Mouse (Mus musculus) spleen, postnatal 4 days (tissue): ENCODE results near the gene Txndc12.

Source experiments
- DNase-seq, 2 experiments: peaks; one replicate each; pipeline ENCODE4 v3.0.0; 2022; ENCODE audit warnings: low spot score in 2 of 2

The Txndc12 gene

DNA sequence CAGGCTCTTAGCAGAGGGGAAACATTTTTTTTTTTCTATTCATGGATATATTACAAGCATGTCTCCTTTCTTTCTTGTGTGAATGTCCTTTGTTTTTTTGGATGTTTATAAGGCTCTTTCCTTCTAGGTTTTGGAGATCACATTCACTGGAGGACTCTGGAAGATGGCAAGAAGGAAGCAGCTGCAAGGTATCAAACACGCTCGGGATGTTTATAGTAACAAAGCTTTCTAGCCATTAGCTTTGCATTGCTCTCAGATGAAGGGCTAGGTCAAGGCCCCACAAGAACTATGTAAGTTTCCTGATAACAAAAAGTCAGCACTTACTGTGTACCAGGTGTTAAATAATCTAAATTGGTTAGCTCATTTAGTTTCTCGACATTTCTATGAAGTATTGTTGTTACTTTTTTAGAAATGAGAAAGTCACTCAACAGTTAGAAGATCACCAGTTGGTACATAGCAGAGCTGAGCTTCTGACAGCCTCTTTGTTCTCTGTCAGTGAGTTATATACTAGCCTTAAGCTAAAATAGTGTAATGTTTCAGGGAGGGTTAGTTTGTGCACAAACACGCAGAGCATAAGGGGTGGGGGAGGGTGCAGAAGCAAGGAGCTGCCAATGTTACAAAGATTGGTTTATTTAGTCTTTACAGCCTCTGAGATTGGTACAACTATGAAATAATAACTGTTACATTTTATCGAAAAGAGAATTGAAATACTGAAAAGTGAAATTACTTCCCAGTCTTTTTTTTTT, 11.6 kb downstream of the Txndc12 start:
- DNase-seq: no peak

DNA sequence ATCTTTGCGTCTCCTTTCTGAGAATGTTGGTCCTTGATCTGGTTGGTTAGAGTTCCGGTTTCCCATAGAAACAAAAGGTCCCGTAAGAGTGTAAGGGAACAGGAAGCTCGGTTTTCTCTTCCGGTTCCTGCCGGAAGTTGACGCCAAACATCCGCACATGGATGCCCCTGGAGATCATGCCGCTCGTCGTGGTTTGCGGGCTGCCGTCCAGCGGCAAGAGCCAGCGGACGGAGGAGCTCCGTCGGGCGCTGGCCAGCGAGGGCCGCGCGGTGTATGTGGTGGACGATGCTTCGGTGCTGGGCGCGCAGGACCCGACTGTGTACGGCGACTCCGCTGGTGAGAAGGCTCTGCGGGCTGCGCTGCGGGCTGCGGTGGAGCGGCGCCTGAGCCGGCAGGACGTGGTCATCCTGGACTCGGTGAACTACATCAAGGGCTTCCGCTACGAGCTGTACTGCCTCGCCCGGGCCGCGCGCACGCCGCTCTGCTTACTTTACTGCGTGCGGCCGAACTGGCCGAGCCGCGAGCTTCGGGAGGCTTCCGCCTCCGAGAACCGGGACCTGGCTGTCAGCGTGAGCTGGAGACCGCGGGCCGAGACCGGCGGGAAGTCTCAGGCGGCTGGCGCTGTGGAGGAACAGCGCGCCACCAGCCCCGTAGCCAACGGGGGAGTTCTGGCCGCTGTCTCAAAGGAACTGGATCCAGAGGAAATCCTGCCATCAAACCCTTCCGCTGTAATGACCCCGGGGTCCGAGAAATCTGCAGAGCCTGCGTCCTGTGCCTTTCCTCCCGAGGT, 13.5 kb downstream of the Txndc12 start, which contains the start of gene Kti12:
TSS of gene Kti12 (plus strand) at position 71 of the 790 bp plus-strand sequence.
- peak; percentile 68 to 82 for DNase-seq

DNA sequence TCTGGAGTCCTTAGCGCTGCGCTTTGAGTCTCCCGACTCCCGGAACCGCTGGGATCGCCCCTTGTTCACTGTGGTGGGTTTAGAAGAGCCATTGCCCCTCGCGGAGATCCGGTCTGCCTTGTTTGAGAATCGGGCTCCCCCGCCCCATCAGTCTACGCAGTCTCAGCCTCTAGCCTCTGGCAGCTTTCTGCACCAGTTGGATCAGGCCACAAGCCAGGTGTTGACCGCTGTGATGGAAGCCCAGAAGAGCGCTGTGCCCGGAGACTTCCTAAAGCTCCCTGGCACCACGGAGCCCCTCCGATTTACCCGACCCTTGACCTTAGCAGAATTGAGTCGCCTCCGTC, 14.1 kb downstream of the Txndc12 start, which contains the start of gene A730015C16Rik:
TSS of gene A730015C16Rik (minus strand) at position 115 of the 344 bp plus-strand sequence.
- no peak for DNase-seq

DNA sequence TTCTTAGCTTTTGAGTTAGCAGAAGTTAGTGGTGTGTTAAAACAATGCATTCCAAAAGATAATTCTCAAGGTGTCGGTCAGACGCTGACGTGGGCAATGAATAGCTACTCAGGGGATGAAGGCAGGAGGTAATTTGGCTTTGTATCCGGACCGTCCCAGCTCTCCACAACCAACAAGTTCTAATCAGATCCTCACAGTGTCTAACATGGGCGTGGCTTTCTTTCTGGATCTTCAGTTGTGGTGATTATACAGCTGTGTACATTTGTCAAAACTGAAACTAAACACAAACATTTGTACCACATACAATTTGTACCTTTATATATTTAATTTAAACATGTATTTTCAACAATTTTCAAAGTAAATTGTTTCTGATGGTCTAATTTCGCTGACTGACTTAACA, 32.4 kb downstream of the Txndc12 start:
- DNase-seq: peak in 1 of 2 experiments; percentile 15

DNA sequence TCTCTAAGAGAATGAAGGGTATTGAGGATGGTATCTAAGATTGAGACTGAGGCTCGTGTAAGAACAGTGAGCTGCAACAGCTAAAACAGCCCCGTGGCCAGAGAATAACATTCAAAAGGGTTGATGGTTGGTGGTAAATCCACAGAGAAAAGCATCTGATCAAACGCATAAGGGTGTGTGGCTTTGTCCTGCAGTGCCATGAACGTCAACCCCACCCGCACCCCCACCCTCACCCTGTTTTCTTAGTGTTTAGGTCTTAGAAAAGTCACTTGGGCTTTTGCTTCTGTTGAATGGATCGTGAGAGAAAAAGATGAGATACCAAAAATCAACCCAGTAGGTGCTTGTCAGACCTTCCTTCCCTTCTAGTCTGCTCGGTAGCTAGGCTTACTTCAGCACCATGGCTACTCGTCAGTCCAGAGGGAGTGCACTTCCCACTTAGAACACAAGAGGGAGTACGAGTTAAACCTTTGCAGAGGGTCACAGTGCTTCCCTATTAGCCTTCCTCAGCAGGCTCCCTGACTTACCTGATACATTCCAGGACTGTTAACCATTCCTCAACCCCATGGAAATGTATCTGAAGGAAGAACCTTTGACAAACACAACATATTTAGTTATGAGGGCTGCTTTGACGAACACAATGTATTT, 35.5 kb downstream of the Txndc12 start:
- DNase-seq: peak; percentile 80 to 89

DNA sequence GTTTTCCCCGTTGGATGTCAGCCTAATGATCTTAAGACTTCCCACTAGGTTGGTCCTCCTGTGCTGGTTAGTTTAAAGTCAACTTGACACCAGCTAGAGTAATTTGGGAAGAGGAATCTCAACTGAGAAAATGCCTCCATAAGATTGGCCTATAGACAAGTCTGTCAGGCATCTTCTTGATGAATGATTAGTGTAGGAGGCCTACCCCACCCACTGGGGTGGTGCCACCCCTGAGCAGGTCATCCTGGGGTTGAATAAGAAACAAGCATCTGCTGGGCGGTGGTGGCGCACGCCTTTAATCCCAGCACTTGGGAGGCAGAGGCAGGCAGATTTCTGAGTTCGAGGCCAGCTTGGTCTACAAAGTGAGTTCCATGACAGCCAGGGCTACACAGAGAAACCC, 39.3 kb downstream of the Txndc12 start:
- DNase-seq: no peak

DNA sequence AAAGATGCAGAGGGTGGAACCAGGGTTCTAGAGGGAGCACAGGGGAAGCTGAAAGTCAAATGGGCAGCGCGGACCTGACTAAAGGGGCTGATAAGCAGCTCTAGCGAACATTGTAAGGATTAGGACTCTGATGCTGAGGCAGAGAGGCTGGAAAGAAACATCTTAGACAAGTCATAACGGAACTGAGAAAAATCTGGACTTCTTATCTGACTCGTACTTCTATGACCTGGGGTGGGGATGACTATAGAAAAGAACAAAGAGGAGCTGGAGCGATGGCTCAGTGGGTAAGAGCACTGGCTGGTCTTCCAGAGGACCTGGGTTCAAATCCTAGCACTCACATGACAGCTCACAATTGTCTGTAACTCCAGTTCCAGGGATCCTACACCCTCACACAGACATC, 43.5 kb downstream of the Txndc12 start:
- no peak for DNase-seq

DNA sequence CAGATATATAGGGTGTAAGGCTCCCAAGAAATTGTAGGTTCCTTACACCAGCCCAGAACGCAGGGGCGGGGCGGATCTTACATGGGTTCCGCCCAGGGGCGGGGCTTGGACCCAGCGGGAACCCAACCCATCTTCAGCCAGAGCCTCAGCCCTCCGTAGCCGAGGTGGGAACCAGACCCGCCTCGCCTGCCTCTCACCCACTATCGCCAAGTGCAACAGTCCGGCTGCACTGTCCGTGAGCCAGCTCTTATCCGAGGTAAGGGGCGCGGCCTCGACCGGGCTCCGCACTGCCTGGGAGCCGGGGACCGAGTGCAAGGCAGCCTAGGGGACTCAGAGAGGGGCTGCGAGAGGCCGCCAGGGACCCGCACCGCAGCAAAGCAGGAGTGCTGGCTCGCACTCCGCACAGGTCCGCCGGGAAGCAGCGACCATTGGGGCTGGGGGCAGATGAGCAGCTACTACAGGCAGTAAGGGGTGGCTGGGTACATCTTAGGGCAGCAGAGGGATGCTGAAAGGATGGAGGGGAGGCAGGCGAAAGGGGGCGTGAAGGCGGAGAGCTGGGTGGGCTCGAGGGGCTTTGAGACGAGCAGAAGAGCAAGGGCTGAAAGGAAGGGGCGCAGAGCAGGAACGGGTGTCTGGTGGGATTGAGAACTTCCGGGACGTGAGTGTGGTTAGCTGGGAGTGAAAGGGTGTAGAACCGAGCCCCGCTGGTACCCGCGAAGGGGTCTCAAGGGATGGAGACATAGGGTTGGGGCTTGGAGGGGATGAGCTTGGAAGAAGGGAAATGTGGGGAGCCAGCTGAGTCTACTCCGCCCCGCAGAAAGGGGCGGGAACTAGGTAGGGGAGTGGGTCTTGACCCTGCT, 44.8 kb downstream of the Txndc12 start, which contains the start of gene Rab3b:
TSS of gene Rab3b (plus strand) at position 101 of the 860 bp plus-strand sequence.
- DNase-seq: peak; percentile 71 to 81

DNA sequence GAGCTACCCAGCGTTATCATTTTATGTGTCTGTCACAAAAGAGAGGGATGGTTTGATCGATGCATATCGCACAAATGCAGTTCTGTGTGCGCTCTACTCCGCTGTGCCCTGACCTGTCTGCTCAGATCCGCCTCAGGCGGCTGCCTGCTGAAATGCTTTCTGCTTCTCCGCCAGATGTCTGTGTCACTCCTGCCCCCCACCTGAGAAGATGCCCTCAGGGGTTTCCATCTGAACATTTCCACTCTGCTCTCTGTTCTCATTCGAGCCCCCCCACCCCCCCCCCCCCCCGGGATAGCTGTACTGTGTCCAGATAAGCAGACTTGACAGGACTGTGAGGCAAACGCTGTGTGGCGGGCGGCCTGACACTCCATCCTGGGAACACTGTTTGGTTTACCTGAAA, 49.4 kb downstream of the Txndc12 start:
- no peak for DNase-seq

DNA sequence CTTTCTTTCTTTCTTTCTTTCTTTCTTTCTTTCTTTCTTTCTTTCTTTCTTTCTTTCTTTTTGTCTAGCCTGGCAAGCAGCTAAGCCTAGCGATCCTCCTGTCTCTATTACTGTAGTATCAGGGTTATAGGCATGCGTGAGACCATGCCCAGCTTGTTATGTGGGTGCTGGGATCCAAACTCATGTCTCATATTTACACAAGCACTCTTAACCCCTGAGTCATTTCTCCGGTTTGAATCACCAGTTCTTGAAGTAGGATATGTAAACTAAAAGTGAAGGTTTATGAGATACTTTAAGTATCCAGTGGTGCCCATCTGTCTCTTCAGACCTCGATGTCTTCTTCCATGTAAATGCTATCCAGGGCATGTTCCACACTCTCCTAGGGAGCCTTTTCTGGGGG, 53.1 kb downstream of the Txndc12 start:
- DNase-seq: no peak

DNA sequence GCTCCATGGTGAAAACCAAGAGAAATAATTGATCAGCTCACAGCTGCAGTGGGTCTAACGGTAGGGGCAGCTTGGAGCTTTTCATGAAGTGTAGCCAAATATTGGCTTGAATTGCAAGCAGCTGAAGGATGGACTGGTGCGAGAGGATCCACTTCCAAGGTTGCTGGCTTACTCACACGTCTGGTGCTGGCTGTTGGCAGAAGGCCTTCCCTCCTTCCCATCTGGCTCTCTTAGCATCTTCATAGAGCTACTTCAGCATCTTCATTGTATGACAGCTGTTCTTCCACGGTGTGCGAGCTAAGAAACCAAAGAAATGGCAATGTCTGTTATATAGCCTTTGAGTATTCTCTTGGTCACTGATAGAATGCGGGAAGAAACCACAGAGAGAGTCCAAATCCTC, 56.5 kb downstream of the Txndc12 start:
- DNase-seq: no peak

DNA sequence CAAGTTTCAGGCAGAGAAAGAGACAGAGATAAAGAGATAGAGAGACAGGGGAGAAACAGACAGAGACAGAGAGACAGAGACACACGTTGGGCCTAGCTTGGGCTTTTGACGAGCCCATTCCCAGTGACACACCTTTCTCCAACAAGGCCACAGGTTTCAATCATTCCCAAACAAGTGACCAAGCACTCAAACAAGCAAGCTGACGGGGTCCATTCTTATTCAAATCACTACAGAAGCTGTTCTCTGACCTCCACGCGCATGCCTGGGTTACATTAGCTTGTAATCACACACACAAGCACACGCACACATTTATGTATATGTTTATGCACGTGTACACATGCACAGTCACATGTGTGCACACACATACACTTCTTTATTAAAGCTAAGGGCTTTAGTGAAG, 66.0 kb downstream of the Txndc12 start:
- no peak for DNase-seq

DNA sequence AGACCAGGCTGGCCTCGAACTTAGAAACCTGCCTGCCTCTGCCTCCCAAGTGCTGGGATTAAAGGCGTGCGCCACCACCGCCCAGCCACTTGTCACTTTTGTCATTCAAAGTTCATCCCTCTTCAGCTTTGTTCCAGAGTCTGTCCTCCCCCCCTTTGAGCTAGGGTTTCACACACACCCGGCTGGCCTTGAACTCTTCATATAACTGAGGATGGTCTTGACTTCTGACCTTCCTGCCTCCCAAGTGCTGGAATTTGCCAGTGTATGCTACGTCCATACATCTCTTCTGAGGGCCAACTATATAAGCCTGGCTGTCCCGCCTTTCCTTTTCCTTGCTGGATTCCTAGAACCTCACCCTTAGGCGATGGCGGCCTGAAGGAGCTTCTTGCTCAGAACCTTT, 68.5 kb downstream of the Txndc12 start:
- DNase-seq: no peak

DNA sequence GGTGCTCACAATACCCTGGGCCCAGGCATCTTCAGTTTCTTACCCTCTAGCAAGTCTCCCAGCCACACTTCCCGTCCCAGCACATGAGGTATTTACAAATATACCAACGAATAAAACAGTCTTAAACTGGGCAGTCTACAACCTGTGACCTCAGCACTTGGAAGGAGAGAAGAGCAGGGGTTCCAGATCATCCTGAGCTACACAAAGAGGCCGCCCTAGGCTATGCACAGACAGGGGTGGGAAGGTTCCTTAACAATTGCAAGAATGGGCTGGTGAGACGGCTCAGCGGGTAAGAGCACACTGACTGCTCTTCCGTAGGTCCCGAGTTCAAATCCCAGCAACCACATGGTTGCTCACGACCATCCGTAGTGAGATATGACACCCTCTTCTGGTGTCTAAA, 68.9 kb downstream of the Txndc12 start:
- DNase-seq: no peak

DNA sequence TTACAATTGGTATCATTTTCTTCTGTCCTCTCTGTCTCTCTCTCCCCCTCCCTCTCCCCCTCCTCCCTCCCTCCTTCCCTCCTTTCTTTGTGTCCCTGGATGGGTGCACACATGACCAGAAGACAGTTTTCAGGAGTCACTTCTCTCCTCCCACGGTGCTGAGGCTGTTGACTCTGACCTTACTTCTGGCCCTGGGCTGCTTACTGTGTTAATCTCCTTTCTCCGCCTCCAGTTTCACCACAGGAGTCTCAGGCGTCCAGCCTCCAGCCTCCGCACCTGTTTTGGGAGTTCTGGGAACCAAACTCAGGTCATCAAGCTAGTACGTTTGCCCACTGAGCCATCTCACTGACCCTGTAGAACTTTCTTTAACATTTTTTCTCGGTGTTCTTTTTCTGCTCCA, 69.7 kb downstream of the Txndc12 start:
- DNase-seq: no peak

DNA sequence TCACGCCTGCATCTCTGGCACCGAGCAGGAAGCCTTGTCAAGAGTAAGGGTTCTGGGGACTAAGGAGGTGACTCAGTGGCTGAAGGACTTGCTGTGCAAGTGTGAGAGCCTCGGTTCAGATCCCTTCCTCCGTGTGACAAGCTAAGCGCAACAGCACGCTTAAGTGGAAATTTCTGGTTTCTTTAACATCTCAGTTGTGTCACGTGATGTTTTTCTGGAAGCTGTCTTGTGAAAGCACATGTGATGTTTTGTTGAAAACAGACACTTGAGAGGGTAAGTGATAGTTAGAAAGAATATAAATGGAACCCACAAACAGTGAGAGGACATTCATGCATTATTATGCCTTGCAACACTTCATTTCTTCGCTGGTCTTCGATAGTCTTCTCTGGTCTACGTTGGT, 70.4 kb downstream of the Txndc12 start:
- DNase-seq: no peak

DNA sequence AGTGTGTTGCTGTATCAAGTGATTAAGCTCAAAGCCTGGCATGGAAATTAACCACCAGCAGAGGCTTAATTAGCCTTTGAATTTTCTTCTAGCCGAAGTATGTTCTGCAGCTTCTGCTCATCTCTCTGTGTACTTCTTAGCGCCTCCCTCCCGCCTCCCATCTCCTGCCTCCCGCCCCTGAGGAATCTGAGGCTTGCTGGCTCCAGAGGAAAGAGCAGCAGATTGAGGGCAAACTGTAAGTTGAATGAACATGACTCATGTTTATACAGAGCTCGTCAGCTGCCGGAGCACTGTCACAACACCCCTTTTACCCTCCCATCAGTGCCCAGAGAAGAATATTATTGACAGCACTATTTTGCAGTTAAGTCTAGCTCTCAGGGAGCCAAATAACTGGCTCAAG, 71.5 kb downstream of the Txndc12 start:
- DNase-seq: no peak

DNA sequence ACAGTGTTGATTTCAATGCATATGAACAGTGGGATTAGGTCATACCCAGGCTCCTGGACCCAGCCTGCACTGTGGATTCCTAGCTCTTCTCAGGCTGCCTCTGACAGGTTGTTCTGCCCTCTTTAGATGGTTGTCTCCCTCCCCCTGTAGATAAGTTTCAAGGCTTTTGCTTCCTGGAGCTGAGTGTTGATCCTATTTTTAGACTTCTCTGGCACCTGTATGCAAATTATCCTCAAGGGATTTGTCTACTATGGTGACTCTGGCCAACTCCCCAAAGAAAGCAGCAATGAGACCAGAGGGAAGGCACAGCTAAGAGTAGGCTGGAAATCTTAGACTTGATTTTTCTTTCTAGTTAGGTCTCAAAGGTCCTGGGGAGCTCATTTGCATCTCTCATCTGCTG, 73.1 kb downstream of the Txndc12 start:
- no peak for DNase-seq

DNA sequence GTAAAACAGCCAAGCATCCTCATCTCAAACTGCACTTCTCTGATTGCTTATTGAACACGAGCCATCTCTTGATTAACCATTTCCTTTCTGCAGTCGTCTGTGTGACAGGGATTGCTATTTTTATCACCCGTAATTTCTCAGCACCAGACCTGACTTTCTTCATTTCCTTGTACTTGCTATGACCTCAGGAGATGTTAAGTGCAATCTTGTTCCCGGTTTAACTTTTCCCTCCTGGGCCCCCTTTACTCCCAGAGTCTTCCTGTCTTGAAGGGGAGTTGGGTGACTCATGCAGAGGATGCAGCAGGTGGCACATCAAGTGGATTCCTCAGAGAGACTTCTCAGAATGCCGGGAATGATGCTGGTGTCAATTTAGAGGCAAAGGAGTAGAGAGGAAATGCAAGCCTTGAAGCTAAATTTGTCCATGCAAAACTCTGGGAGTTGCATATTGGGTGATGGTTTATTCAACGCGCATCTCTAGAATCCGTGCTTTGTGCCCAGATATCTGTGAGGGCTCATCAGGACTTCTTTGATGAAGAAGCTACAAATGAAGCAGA, 75.5 kb downstream of the Txndc12 start:
- DNase-seq: no peak
